Mouse (Mus musculus): ENCODE results near the gene Eif1ad.
A peak's percentile ranks its signal among the peaks of the same experiment; 100 is the strongest.
"Not testable (repeated sequence)": the region's sequence is repeated elsewhere in the genome, so short reads cannot be mapped to it uniquely, and the experiment has no call there.

Gene Eif1ad

DNA sequence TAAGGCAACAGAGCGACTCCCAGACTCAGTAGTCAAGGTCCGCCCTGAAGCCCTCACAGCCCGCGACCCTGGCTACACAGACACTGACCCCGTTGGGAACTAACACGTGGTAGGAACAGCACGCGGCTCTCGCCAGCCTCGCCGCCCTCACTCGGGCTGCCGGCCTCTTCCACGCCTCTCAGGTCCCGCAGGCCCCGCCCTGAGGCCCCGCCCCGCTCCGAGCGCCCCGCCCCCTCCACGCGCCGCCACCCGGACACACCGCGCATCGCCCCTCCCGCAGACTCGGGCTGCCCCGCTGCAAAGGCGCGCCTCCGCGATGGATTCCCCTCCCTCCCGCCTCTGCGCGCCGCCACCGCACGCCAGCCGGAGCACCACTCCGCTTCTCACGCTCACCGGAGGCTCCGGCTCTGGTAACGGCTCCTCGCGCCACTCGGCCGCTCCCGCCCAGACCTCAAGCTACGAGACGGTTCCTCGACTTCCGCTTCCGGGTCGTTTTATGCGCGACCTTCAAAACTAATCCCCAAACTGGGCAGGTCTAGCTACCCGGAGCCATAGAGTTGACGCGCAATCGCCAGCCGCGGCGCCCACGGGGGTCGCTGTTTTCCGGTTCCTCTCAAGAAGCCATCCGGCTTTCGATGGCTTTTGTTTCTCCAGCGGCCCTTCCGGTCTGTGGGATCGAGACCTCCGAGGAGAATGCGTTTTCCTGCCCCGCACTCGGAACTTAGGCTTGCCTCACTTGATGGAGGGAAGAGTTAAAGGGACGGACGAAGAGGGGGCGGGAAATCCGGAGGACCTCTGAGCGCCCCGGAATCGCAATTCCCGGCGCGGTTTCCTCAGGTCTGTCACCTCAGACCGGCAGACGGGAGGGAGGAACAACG is at the start of gene Eif1ad:
Gene Eif1ad, plus strand, starts transcription at position 567 of the 878 bp plus-strand sequence.
- peak; percentile 91 for ATAC-seq (ENCODE audit: low TSS enrichment)

DNA sequence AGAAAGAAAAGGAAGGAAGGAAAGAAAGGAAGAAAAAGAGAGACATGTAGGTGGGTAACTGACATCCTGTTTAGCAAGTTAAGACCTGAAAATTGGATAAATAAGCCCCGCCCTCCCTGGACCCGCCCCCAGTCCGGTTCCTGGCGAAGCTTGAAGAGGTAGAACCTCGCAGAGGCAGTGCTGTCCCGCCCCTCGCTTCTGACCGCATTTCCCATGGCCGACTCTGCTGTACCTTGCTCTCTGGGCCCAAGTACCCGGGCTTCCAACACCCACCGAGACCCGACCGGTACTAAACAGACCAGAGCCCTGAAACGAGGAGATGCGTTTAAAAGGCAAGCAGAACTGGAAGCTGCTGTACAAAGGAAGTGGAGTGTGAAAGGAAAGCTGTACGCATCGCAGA is 42.7 kb upstream of the Eif1ad start:
- no peak for ATAC-seq (ENCODE audit: low TSS enrichment)

- ATAC-seq (ENCODE audit: low TSS enrichment): no peak
These were observed 38.6 kb upstream of the Eif1ad start for GRCm38 (mm10) chr19:5327970-5328369.

DNA sequence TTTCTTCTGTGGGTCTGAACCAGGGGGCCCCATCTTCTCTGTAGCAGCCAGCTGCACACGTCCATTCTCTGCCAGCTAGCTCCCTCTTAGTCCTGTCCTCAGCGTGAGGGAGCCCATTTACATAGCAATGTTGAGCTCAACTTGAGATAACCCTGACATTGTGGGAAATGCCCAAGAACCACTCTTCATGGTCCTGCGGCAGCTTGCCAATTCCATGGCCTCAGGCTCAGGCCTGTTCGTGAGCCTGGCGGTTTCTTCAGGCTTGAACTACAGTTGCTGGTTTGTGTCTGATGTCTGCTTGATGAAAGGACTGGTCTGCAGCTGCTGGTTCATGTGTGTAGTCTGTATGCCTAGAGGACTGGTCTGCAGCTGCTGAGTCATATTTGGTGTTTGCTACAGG is 31.8 kb upstream of the Eif1ad start:
- ATAC-seq (ENCODE audit: low TSS enrichment): no peak

DNA sequence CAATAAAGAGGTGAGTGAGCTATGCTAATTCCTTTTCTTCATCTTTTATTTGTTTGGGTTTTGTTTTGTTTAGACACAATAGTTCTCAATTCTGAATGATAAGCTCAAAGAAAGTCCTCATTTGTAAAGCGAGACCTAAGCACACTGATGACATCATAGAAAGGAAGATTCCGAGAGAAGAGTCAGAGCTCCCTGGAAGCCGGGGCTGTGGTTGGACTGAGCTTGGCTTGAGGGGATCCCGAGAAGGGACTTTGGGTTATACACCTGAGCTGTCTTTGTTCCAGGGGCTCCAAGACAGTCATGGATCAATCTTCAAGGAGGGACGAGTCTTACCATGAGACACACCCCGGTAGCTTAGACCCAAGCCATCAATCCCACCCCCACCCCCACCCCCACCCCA is 31.1 kb upstream of the Eif1ad start, which contains the start of gene Catsper1:
Gene Catsper1, plus strand, starts transcription at position 301 of the 400 bp plus-strand sequence.
- no peak for ATAC-seq (ENCODE audit: low TSS enrichment)

- peak; percentile 70; the same call in 1 of the 2 replicates for ATAC-seq (ENCODE audit: low TSS enrichment)
These were observed 28.6 kb upstream of the Eif1ad start for GRCm38 (mm10) chr19:5337975-5338374.

DNA sequence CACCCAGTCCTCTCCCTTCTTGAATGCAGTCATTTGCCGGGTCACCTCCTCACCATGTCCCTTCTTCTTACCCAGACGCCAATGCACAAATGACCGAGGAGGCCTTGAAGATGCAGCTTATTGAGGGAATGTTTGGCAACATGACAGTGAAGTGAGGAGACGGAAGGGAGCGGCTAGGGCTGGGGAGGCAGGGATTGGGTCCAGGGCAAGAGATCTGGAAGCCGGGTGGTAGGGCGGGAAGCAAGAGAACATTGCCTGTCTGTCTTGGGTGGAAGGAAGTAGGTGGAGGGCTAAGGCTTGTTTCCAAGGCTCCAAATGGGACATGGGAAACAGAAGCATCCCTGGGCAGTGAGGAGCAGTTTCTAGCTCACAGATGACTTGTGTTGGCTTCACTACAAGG is 25.2 kb upstream of the Eif1ad start:
- no peak for ATAC-seq (ENCODE audit: low TSS enrichment)

DNA sequence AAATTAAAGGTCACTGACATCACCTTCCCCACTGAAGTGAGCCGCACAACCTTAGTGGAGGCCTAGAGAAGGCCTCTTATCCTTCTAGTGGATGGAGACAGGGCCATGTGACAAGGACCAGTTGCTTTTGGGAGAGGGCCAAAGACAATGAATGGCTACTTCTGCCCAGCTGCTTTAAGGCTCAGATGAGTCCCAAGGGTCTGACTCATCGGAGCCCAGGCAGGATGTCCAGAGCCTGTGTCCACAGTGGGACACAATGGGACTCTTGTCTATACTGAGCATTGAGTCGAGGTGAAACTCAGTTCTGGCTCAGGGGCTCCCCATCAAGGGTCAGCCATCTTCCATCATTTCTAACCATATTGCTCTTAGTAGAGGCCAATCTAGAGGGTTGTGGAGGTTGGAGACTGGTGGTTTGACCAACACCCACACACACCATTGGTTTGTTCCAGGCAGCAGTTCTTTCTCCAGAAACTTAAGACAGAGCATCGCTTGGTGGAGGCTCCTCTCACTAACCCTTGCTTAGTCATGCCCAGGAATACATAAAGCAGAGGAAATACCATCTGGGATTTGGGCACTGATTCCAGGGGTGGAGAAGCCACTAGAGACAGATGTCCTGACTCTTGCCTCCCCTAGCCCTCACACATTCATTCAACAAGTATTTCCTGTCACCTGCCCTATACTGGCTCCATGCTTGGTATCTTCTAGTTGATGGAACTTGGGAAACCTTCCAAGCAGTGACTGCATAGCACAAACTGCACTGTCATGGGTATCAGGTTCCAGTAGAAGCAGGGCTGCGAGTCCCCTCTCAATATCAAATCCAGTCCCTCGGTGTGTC is 21.0 kb upstream of the Eif1ad start:
- no peak for ATAC-seq (ENCODE audit: low TSS enrichment)

- ATAC-seq (ENCODE audit: low TSS enrichment): no peak
These were observed 18.5 kb upstream of the Eif1ad start for GRCm38 (mm10) chr19:5348064-5348463.

GRCm38 (mm10) chr19:5348526-5349501 is 17.7 kb upstream of the Eif1ad start:
- ATAC-seq (ENCODE audit: low TSS enrichment): peak; percentile 73; the same call in 1 of the 2 replicates

- not testable (repeated sequence) for ATAC-seq (ENCODE audit: low TSS enrichment)
These were observed 17.1 kb upstream of the Eif1ad start, which contains the start of gene Cst6 for GRCm38 (mm10) chr19:5349502-5349873. Cst6 (minus strand) TSS chr19:5349574.

- no peak for ATAC-seq (ENCODE audit: low TSS enrichment)
These were observed 12.9 kb upstream of the Eif1ad start for GRCm38 (mm10) chr19:5353609-5354008.

GRCm38 (mm10) chr19:5356080-5356479 is 10.5 kb upstream of the Eif1ad start:
- no peak for ATAC-seq (ENCODE audit: low TSS enrichment)

- ATAC-seq (ENCODE audit: low TSS enrichment): no peak
These were observed 4.4 kb upstream of the Eif1ad start for GRCm38 (mm10) chr19:5362186-5362585.

- ATAC-seq (ENCODE audit: low TSS enrichment): no peak
These were observed 2.4 kb upstream of the Eif1ad start for GRCm38 (mm10) chr19:5364124-5364523.

GRCm38 (mm10) chr19:5365751-5366150 is 790 bp upstream of the Eif1ad start:
- no peak for ATAC-seq (ENCODE audit: low TSS enrichment)

- ATAC-seq (ENCODE audit: low TSS enrichment): peak; percentile 13; the same call in 1 of the 2 replicates
These were observed 465 bp downstream of the Eif1ad start, which contains the start of gene Banf1 for GRCm38 (mm10) chr19:5367053-5367359. Banf1 (minus strand) TSS chr19:5367168.

DNA sequence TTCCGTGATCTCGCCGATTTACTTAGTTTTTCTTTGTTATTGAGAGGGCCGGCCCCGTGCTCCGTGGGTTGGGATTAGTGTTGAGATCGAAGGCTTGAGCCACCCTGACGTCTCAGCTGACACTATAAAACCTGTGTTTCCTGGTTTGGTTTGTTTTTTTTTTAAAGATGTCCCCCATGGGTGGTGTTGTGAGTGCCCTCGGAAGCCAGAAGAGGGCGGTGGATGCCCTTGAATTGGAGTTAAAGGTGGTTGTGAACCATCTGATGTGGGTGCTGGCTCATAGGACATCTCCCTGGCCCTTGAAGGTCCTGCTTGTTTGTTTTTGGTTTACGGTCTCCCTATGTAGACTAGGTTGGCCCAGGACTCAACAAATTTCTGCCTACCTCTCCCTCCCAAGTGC is 914 bp downstream of the Eif1ad start:
- no peak for ATAC-seq (ENCODE audit: low TSS enrichment)

DNA sequence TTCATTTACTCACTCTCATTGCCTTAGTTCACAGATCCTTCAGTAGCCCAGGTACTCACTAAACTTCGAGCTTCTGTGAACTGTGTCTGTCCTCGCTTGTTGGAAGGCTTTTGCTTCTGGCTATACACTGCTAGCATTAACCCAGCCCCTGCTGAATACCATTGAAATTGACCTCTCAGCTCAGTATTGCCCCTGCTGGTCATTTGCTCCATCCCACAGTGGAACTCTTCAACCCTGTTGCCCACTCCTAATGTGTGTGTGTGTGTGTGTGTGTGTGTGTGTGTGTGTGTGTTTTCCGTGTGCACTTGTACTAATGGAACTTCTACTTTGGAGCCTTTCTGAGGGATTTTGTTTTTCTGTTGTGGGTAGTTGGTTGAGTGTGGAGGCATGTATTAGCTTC is 4.4 kb downstream of the Eif1ad start:
- no peak for ATAC-seq (ENCODE audit: low TSS enrichment)

DNA sequence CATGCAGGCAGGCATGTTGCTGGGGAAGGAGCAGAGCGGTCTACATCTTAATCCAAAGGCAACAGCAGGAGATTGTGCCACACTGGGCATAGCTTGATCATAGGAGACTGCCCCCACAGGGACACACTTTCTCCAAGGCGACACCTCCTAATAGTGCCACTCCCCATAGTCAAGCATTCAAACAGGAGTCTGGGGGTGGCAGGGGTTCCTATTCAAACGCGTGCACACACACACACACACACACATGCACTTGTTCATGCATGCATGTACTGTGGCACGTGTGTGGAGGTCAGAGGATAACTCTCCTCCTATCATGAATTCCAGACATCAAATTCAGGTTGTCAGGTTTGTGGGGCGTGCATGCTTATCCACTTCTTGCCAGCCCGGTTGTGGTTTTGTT is 6.2 kb downstream of the Eif1ad start:
- ATAC-seq (ENCODE audit: low TSS enrichment): no peak

- peak; percentile 47; the same call in 1 of the 2 replicates for ATAC-seq (ENCODE audit: low TSS enrichment)
These were observed 7.6 kb downstream of the Eif1ad start for GRCm38 (mm10) chr19:5374177-5374576.

Data from frontal cortex, adult (tissue).